Mouse (Mus musculus): ENCODE results near the gene Ano5.

Ano5 gene

DNA sequence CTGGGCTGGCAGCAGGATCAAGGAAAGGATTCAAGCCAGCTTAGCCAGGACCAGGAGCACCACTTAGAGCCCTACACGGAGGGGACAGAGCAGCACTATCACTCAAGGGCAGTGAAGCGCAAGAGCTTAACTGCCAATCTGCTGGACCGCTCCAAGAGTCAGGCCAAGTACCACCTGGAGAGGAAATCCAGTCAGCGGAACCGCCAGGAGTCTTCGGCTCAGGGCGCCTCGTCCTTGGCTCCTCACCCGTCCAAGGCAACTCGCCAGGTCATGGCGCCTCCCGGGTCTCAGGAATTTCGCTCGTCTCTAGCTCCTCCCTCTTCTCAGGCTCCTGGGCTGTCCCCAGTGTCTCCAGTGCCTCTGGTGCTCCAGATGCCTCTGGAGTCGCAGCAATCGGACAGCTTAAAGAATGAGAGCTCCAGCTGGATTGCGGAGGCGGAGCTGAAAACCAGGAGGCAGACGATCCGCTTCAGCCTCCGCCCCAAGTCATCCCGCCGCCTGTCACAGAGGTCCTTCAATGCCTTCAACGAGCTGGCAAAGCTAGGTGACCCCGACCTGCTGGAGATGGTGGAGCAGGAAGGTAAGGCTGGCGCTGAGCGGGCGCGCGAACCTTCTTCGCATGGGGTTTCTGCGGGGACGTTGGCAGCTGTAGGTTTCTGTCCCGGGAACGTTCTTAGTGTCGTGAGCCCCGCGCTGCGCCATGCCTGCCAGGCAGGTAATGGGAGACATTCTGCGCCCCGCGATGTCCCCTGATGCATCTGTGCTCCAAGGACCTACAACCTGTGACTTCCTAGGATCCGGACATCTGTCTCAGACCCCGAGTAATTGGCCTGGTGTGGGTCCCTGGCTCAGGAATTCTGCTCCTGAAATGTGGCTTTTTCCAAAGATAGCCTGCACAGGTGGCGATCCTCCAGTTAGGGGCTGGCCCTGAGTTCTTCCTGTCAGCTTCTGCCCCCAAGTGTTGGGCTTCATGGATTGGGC, at the start of gene Ano5:
Gene Ano5, plus strand, starts transcription at position 359 of the 981 bp plus-strand sequence.
- peak; percentile 87 for DNase-seq

DNA sequence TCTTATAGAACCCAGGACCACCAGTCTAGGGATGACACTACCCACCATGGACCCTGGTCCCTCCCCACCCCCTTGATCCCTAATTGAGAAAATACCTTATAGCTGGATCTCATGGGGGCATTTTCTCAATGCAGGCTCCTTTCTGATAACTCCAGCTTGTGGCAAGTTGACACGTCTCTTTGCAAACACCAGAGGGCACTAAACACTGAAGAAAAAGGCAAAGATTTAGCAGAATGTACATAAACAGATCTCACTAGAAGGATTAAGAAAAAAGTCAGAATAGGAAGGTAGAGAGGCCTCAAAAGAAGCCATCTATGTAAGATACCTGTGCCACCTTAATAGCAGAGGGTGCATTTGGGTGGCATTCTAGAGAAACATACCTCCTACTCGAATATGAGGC, 11.4 kb upstream of the Ano5 start:
- no peak for DNase-seq

DNA sequence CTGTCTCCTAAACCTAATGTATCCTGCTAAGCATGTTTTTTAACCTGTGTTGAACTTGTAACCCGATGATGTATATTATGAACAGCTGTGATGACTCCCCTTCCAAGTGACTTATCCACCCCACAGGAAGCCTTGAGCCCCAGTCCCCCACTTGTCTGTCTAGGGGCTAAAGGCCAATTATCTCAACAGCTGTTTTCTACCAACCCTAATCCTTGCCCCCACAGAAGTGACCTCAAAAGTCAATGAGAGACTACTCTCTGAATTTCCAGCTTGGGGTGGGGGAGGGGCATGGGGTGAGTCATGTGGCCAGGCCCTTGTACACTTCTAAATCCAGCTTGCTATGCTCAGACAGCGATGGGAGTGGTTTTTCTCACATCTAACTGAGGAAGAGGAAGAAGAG, 6.9 kb upstream of the Ano5 start:
- no peak for DNase-seq

DNA sequence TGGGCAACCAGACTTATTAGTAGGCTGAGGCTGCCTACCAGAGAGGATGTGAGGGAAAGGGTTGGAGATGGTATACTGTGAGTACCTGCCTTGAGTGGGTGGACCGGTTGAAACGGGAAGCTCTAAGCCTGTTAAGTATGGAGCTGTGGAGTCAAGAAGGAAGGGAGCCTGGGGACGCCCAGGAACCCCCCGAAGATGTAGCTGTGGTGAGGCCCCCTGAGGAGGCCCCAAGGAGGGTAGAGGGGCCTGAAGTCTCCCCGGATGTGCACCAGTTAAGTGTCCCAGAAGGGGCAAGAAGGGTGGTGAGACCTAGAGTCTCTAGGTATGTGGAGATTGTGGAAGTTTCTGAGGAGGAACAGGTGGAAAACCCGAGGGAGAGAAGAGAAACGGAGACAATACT, 682 bp upstream of the Ano5 start:
- no peak for DNase-seq

DNA sequence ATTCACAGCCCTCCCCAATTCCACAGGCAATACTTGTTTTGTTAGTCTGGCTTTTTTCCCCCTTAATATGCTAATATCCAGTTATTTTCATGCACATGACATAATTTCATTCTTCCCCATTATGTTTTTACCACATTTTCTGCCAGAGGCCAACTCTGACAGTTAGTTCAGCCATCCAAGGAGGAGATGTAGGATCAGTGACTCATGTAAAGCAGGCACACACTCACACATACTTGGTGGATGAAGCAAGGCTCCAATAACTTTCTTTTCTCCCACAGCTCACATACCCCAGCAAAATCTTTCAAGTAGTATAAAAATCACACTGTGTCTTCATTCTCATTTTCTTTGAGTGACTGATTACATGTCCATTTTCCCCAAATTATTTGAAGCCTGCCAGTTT, 28.5 kb downstream of the Ano5 start:
- no peak for DNase-seq

DNA sequence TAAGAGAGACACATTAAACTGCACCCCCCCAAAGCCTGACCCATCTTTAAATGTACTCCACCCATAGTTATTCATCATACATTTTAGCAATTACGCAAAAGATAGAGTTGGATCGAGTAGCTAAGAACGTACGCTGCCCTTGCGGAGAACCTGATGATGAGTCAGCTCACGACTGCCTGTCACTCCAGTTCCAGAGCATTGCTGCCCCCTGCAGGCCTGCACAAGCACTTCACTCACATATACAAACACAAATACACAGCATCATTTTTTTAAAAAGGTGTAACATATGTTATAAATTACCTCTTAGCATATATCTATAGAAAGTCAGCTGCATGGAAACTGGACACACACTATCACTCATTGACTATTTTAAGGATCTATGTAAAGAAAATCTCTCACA, 29.9 kb downstream of the Ano5 start:
- peak; percentile 17 for DNase-seq

DNA sequence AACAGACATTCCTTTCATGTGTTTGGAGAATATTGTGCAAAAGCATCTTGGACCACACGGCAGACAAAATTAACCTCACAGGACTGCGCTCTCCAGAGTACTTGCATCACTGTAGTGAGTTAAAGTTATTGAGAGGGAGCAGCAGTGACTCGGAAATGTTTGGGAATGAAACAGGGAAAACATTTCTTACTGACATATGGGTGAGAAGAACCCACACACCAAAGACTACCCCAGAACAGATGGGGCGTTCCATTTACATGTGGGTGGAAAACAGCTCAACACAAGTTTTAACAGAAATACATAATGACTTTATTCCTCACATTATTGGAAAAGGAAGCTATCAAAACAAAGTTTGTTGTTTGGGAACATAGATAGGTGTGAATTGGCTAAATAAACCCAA, 89.2 kb downstream of the Ano5 start:
- no peak for DNase-seq

DNA sequence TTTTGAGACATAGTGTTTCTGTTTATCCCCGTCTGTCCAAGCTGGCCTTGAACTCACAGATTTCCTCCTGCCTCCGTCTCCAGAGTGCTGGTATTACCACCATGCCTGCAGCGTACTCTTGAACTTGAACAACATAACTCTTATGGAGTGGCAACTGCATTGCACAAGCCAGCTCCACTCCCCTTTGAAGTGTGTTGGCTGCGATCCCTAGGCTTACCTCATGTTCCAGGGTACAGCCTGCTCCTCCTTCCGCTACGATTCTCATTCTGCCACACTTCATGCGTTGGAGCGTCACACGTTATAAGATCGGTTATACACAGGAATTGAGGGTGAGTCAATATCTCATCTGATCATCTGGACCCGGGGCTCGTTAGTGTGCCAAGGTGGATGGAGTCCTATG, 92.9 kb downstream of the Ano5 start:
- no peak for DNase-seq

DNA sequence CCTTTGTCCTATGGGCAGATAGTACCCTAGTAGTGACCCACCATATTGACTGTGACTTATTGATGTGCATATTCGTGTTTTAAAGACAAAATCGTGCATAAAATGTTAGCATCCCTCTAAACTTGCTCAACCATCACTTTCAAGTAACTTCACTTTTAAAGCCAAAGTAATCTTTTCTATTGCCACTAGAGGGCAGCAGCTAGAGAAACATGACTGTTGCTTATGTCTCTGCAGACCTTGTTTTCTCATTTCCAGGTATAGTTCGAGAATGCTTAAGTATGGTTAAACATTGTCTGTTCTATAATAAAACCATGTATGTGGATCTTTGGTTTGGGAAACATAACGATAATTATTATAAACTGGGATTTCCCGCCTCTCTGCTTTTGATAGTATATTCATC, 103.6 kb downstream of the Ano5 start:
- no peak for DNase-seq

DNA sequence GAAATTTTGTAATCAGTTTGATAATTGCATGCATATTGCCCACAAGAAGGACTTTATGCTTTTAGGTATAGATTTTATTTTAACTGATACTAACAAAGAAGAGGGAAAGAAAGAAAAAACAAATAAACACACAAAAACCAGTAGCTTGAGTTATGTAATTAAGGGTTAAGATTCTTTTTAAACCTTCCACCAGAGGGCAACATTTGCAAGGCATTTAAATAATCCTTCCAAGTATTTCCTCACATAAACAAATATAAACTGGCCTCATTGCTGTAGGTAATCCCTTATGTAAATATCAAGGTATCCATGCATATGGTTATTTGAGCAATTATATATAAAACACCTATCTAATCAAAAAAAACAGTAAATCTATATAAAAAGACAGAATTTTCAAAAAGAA, 107.1 kb downstream of the Ano5 start:
- no peak for DNase-seq

DNA sequence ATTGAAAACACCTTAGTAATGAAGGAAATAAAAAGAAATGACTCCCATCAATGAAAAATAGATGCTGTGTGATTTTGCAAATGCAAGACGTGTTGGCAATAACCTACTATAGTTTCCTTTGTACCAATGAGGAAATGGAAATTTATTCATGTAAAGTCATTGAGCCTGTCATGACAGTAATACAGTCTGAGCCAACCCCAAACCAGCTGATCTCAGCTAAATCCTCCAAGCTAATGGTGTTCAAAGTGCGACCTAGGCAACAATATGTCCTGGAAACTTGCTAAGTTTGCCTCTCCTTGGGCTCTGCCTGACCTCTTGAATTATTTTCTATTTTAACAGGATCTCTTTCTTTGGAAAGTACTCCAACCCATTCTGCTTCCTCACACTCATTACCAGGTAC, 107.6 kb downstream of the Ano5 start:
- no peak for DNase-seq

DNA sequence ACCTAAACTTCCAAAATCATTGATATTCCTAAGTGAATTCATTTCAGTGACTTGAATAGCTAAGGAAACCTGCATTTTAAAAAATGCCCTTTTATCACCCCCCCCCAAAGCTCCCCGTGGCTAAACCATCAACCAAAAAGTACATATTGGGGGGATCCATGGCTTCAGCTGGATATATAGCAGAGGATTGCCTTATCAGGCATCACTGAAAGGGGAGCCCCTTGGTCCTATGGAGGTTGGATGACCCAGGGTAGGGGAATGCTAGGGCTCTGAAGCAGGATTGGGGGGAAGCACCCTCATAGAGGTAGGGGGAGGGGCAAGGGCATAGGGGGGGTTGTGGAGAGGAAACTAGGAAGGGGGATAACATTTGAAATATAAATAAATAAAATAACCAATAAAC, 109.1 kb downstream of the Ano5 start:
- DNase-seq, result no peak

DNA sequence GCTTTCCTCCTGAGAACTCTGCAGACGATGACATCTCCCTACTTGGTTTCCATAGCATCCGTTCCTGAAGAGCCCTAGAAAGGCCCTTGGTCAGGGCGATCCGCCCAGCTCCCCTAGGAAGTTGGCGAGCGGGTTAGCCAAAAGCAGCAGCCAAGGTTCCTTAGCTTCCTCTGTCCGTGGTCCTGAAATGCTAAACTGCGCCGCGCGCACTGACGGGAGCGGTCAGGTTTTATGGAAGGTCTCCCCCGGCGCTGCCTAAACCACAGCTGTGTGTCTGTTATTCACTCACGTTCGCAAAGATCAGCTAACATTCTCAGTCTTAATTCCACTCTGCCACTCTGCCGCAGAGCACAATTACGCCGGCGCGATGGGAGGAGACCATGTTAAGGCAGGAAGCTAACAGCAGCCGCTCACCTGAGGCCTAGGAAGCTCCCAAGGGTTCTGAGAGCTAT, 110.9 kb downstream of the Ano5 start, which contains the start of gene Slc17a6:
Gene Slc17a6, plus strand, starts transcription at position 313 of the 452 bp plus-strand sequence.
- DNase-seq, result peak; percentile 33

DNA sequence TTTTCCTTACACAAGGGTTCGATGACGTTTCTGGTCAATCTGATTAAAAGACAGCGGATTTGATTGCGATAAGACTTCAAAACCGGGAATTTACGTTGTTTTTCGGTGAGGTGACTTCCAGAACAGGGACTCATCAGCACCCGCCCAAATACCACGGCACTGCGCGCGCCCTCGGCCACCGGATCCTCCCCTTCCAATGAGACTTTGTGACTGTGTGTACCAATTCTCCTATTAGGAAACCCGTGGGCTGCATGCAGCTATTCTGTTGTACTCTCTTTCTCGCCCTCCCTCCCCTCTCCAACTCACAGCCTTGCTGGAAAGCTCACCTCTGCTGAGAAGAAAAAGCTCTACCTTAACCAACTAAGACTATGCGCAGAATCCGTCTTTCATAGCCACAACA, 111.4 kb downstream of the Ano5 start:
- DNase-seq, result no peak

DNA sequence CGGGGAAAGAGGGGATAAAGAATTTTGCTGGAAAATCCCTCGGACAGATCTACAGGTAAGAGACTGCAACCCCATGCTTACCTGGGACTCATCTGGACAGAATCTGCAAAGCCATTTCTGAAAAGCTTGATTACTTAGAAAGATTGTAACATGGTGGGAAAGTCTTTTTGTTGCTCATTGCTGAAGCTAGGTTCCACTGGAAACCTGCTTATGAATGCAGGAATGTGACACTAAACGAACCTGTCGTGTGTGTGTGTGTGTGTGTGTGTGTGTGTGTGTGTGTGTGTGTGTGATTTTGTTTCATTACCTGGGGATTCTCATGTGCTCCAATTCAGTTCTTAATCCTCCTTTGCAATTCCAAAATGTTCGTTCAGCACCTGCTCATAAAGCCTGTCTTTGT, 111.8 kb downstream of the Ano5 start:
- no peak for DNase-seq

DNA sequence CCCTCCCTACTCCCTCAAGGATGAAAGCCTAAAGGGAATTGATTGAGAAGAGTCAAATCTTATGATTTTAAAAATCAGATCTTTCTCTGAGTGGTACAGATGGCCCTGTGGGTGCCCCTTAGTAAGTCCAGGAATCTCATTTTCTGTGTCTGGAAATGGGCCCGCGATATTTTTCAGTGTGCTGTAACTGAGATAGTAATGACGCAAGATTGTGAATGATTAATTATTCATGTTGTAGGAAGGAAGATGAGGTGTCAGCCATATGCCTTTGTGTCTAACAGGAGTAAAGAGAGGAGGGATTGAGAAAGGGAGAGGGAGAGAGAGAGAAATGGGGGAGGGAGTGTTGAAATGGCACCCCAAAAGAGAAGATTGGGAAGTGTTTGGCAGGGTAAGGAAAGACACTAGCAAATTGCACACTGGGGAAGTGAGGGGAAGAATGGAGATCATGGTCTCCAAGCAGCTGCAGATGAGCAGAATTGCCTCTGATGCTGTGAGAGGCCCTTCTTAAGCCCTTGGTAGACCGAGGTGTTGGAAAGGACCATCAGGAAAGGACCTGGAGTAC, 113.6 kb downstream of the Ano5 start:
- DNase-seq, result no peak

DNA sequence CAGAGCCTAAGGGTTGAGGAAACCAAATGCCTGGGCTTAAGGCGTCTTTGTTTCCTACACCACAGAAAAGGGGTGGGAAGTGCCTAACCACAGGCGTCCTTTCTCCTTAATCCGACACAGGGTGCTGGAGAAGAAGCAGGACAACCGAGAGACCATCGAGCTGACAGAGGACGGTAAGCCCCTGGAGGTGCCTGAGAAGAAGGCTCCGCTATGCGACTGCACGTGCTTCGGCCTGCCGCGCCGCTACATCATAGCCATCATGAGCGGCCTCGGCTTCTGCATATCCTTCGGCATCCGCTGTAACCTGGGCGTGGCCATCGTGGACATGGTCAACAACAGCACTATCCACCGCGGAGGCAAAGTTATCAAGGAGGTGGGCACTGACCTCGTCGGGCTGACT, 114.3 kb downstream of the Ano5 start:
- DNase-seq, result no peak

DNA sequence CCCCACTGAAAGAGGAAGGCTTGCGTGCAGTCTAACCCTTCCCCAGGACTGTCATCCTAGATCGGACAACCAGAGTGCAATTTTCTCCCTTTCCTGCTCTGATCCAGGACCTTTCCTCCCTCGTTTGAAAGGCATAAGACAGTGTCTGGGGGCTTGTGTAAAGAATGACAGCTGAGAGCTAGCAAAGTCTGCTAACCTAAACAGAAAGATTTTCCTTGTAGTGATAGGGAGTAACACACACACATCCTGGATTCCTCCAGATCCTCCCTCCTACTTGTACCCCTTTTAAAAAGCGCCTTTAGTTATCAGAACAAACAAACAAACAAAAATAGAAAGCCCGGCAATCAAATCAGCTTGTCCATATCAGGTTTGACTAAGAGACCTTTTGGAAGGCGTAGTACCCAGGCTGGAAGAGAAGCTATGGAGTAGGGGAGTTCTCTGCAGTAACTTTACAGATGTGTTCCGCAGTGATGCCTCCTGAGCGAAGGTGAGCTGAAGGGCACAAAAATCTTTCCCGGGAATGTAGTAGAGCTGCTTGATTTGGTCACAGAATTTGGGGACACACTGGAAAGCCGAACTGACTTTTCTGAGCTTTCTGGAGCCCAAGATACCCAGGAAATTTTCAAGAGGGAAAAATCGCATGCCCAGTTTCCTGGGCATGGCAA, 114.9 kb downstream of the Ano5 start:
- no peak for DNase-seq

DNA sequence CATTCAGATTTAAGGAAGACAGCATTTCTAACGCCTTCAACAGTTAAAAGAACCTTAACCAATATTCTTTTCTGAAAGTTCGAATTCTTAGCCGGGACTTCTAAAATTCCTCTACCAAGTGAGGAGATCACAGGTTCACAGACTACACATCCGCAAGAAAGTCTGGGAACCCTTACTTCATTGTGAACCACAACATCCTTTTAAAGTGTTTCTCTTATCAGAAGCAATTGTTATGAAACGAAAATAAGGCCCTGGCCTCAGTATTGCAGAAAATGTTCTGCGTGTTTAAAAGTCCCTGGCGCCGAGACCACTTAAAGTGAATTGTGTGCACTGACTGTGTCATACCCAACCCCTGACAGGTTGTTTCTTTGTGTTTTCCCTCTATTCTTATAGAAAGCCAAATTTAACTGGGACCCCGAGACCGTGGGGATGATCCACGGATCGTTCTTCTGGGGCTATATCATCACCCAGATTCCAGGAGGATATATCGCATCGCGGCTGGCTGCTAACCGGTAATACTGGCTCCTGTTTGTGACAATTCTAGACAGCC, 115.7 kb downstream of the Ano5 start:
- DNase-seq, result no peak

DNA sequence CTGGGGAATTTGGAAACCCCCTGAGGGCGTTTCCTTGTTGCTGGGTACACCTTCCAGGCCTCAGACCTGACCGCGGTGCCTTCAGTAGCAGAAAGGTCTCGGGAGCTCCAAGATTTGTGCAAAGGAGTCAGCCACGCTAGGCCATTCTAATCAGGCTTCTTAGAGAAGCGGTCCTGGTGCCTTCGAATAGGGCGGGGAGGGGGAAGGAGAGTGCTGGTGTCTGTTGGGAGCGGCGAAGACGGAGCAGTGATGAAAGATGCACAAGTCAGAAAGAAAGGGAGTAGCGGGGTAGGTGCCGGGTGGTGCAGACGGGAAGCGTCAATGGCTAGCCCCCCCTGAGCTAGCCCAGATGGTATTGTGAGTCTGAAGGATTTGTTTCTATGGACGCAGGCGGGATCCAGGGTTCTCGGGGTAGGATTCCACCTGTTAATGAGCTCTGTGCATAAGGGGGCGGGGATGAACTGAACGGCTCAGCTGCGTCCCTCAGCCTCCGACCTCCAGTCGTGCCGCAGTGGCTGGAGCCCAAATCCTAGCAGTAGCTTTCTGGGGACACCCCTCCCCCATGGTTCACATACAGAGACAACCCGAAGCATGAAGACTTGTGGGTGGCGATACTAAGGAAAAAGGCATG, 116.3 kb downstream of the Ano5 start:
- no peak for DNase-seq

DNA sequence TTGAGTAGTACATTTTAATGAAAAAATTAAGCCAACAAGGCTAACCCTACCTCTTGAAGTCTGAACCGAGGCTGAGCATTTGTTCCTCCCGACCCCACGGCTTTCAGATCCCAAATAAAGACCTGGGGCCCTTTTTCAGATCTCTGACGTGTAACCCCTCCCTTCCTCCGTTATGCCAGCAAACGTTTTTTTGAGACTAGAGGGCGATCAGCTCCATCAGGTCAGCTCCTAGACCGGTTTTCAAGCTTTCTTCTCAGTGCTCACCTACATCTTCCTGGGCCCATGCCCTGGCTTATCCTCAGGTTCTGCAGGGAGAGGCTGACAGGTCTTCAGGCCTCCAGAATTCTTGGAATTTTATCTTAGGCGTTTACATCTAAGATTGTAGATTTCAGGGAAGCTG, 116.8 kb downstream of the Ano5 start:
- no peak for DNase-seq

DNA sequence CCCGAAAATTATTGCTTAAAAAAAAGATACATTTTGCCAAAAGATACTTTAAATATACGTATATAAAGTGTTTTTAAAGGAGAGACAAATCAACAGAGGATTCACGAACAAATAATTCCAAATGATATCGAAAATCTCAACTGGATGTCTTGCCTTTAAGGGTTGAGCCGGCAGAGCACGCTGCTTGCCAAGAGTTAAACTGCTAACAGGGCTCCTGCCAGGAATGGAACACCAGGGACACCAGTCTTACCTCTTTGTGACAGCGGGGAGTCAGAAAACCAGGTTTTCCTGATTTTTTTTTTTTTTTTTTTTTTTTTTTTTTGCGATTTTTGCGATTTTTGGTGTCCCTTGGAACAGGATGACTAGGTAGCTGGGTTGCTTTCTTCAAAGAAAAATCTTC, 117.5 kb downstream of the Ano5 start:
- DNase-seq, result no peak

DNA sequence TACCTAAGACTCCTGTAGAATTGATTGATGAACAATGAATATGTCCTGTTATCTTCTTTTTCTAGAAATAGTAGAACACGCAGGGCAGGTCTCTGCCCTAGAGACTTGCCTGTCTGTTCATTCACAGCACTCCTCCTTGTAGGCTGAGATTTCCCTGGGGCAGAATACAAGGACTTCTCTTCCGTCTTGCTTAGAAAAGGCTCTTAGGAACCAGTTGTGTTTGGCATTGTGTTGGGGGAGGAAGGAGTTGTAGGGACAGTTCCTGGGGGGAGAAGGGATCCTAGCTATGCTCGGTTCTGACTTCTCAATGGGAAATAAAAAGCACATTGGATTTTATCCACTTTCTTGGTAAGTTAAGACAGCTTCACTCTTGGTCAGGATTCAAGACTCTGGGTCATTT, 118.4 kb downstream of the Ano5 start:
- no peak for DNase-seq
